Mouse (Mus musculus) lung, postnatal 36 days (tissue): ENCODE data around the gene Gjc2.

ENCODE experiments used
- DNase-seq: peaks from one replicate; pipeline ENCODE4 v3.0.0; 2022; ENCODE audit warnings: mixed read lengths

Gjc2 gene

DNA sequence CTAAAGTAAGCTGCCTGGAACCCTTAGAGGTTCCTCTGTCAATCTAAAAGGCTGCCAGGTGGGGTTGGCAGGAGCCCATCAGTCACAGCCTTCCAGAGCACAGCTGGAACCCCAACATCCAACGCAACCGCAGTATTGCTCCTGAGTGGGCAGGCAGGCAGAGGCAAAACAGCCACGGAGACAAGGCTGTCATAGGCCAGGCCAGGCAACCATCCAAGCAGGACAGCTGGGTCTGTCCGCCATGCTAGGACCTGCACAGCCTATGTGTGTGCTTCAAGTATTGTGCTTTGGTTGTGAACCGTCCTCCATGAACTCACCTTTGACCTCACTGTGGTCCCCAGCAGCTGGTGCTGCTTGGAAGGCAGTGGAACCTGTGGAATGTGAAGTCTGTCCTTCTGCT lies 27.1 kb downstream of the Gjc2 start:
- DNase-seq: no peak

DNA sequence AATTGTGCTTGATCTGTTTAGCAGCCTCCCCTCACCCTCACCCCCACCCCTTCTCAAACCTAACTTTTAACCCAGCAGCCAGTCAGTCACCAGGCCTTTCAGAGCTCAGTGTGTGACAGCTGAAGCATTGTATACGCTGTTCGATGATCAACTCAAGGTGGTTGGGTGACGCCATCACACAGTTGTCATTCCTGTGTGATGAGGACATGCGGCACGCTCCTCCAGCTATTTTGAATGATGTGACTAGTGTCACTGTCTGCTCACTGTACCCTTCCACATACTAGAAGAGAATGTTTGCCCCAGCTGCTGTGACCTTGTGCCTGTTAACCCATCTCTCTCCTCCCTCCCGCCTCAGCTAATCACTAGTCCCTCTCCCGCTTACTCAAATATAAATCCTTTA lies 28.8 kb downstream of the Gjc2 start:
- DNase-seq: no peak

DNA sequence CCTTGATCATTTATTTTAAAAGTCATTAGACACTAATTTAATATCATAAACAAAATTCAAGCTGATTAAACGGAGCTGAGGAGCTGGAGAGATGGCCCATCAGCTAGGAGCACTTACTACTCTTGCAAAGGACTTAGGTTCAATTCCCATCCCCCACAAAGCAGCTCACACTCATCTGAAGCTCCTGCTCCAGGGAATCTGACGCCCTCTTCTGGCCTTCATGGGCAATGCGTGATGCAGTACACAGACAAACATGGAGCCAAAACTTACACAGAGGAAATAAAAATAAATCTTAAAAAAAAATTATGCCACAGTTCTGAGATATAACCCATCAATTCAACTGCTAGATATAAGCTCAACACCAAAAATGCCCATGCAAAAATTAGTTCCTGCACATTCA lies 31.3 kb downstream of the Gjc2 start:
- DNase-seq: no peak

DNA sequence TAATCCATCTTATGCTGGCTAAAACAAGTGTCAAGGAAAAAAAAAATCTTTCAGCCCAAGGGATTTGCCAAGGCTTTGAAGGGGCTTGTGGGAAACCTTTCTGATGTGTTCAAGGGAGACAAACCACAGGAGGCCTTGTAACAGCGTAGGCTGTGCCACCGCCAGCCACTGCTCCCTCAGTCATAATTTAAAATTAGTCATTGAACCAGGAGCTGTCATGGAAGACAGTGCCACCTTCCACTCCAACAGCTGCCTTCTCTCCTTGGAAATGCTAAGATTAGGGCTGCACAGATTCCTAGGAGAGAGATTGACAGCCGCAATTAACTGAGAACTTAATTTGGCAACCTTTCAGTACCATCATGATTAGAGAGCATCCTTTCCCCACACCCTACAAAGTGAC lies 33.7 kb downstream of the Gjc2 start:
- no peak for DNase-seq

DNA sequence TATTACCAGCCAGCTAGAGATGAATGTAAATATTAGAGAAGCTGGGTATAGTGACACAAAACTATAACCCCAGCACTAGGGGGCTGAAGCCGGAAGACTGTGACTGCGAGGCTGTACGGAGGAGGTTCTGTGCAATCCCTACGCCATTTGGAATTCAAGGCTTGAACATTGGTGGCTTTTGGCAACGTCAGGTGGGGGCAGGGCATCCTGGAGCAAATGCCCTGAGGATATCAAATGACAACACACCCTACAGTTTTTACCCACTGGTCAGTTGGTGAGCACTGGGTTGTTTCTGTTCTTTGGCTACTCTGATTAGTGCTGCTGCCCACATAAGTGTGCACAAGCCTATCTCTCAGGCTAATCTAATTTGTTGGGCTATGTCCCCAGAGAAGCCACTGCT lies 40.1 kb downstream of the Gjc2 start:
- no peak for DNase-seq

DNA sequence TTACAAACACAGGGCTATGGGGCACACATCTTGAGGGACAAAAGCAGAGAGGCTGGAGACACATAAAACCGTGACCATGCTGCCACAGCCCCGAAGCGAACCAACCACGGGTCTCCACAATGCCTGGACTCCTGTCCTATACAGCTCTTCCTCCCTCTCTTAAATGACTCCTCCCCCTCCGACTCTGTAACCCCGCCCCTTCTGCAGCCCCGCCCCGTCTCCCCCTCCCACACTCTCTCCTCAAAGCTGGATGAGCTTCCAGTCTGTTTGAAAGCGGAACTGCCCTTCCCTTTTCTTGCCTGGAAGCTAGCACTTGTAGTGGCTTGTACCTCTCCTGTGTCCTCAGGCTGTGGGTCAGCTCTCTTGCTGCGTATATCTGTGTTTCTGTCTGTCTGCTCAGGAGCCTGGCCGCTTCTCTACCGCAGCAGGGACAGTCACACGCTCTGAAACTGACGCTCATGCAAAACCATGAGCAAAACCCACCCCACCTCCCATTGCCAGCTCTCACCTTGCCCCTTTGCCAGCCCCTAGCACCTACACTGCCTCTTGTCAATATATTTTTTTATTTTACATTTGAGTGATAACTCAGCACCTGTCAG lies 41.1 kb downstream of the Gjc2 start:
- DNase-seq: peak; percentile 27

DNA sequence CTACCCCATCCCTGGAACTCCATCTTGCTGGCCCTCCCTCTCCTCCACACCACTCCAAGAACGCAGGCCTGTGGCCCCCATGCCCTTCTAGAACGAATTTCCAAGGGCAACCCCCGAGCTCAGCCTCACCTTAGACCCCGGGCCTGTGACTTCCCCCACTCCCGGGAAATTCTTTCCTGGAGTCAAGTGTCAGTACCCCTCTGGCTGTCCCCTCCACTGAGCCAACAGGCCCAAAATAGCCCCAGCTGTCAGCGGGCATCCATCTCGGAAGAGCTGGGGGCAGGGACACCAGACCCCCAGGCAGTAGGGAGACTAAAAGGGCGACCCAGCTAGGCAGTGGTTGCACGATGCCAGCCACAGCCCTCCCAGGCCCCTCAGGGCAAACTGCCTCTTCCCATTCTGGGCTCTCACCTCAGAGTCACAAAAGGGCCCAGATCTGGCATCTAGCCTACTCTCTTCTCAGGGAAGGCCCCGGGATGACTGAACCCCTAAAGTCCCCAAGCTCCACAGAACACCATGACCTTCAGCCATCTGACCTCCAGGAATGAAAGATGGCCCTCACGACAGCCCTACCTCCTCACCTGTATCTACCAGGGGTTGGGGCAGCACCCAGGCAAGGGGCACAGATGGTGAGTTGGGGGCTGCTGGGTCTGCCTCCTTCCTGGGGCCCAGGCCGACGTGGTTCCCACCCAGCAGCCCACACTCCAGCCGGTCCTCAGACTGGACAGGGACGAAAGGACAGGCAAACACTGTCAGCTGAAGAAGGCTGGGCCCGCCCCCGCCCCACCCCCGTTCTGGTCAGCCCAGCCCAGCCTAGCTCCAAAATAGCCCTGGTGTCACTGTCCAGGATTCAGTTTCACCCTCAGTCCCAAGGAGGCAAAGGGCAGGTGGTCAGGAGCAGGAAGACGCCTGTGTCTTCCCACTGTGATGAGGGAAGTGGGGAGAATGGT lies 44.2 kb downstream of the Gjc2 start:
- DNase-seq: no peak

DNA sequence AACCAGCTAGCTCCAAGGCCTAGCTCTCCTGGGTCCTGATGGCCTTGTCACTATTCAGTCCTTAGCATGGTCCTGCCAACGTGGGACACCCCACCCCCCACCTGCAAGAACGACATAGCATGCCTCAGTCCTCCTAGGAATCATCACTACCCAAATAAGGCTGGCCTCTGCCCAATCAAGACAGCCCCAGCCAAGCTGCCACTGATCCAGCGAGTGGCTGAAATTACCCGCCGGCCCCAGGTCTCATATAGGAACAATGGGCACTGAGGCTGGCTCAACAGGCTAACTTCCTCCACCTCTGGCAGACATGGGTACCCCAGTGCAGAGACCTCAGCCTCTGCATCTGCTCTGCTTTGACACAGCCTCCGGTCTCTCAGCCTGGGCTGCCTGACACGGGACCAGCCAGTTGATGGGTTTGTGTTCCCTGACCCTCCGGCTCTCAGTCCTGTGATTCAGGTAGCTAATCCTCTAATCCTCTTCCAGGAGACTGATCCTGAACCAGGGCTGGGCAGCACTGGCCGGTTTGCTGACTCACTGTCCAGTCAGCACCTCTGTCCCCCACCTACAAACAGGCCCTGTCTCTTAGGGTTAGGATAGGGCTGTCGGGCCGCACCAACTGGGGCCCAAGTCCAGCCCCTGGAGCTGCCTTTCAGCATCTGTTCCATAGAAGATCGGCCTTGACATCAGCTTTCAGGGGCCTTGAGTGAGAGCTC lies 45.9 kb downstream of the Gjc2 start:
- DNase-seq: no peak

DNA sequence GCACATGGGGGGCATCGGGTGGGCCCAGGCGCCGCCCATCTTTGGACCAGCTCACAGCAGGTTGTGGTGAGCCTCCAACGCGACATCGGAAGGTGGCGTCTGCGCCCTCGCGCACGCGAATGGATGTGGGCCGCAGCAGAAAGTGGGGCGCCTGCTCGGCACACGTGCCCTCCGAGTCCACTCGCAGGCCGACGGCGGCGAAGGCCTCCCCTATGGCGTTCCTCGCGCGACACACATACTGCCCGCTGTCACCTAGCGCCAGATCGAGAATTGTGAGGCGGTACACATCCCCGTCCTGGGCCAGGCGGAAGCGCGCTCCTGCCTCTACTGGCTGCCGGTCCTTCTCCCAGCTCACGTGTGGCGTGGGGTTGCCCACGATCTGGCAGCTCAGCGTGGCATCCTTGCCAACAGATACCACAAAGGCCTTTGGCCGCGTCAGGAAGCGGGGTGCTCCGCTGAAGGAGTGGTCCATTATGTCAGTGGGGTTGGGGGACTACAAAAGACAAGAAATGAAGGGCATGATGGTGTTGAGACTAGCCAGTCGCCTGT lies 47.0 kb downstream of the Gjc2 start, which contains the start of gene Obscn:
Gene Obscn, minus strand, starts transcription at position 499 of the 549 bp plus-strand sequence.
- DNase-seq: no peak

DNA sequence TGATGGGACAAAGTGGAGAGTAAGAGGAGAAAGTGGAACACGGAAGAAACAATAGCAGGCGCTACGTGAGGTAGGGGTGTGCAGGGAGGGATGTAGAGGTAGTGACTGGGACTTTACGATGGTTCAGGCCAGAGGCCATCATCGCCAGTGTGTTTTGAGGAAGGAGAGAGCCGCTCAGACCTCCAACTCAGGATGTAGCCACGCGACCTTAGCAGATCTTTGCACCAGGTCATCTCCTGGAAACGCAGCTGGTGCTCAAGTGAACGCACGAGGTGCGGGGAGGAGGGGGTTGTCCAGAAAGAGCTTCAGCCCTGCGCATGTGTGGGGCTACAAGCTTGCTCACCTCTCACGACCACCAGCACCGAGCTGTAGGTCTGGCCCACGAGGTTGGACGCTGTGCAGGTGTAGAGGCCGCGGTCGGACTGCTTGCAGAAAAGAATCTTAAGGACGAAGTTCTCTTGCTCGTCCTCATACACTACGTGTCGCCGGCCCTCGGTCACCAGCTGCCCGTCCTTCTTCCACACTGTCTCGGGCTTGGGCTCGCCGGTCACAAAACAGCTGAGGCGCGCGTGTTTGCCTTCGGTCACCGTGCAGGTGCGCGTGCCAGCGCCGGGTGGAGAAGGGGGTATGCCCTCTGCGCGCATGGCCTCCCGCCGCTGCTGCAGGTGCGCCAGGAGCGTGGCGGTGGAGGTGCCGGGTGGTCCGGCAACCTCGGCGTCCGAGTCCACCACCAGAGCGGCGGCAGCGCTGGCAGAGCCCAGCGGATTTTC lies 47.8 kb downstream of the Gjc2 start:
- DNase-seq: no peak

DNA sequence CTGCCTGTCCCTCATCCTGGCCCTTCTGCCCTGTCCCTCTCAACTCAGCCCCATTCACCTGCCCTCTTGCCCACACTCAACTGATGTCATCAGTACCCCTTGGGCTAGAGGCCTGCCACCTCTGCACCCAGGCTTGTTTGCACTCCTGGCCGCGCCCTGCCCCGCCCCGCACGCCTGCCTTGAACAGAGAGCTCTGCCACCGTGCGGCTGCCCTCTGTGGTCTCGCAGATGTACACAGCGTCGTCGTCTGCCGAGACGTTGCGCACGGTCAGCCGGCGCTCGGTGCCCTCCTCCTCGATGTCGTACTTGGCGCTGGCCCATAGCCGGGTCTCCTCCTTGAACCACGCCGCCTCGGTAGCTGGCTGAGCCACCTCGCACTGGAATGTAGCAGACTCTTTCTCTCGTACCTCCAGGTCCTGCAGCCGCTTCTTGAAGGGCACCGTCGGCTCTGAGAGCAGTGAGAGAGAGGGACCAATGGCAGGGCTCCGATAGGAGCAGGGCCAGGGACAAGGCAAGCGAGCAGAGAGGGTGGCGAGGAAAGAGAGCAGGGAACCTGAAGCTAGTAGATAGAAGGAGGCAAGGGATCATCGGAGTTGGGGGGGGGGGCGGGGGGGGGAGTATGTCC lies 48.5 kb downstream of the Gjc2 start:
- peak; percentile 21 for DNase-seq

DNA sequence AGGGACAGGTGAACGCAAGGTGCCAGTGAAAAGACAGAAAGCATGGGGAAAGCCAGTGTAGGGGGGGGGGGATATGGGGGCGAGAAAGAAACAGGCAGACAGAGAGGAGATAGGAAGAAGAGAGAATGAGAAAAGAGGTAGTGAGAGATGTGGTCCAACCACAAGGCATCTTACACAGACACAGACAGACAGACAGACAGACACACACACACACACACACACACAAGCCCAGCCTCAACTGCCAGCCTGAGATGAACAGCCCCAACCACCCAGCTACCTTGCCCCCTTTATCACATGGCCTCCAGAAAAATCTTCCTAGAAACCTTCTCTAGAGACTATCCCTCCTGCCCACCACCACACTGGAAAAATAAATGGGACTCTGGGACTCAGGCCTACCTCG lies 50.9 kb downstream of the Gjc2 start:
- no peak for DNase-seq

DNA sequence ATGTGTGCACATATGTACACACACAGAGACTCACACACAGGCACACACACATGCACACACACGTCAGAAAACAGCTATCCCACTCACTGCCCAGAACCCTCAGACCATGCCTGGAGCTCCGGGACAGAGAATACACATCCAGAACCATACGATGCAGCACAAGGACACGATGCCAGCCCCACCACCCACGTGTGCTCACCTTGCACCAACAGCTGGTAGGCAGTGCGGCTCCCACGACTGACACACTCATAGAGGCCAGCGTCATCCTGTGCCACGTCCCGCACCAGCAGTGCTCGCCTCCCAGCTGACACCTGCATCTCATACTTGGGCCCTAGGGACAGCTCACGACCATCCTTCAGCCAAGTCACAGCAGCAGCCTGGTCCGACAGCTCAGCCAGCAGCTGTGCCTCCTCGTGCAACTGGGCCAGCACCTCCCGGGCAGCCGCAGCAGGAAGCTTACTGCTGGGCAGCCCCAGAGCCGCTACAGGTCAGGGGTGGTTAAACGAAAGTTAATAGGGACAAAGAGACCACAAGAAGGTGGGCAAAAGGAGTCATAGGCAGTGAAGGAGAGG lies 51.6 kb downstream of the Gjc2 start:
- no peak for DNase-seq

DNA sequence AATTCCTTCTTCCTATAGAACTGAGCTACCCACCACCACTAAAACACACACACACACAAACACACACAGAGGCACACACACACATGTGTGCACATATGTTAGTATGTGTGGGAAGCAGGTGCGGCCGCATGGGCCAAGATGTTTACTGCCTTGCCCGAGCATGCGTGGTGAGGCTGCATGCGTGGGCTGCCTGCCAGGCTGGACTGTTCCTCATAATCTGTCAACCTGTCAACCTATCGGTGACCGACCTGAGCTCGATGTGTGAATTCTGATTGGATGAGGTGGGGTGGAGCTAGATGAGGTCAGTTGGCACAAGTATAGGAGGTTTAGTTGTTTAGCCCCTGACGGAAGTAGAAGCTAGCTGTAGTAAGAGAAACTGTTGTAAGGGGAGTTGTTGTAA lies 52.2 kb downstream of the Gjc2 start:
- DNase-seq: no peak
